Mouse (Mus musculus): ENCODE measurements around the gene Vmn1r228. TPM values are rescaled to one million over a fixed set of nuclear protein-coding genes. Genes with fewer than 3 reads are reported as not detected.

The Vmn1r228 gene
- not detected in 2 replicates for polyA plus RNA-seq (2015; fragmentation: Nextera tagmentation; extraction: Ambion mirVana)

DNA sequence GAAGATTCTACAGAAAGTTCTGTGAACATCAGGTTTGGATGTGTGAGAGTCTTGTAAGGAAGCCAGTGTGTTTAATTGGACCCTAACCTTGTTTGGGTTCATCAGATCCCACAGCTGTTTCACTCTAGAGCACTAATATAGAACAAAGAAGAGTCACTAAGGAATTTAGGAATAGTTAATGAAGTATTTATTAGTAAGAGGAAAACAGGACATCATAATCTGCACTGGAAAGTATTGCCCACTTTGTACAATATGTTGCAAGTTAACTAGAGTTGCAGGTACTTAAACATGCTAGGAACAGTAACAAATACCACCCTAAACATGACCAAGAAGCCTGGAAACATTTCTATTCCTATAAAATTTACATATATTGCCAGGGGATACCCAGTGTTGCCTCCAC lies at the start of gene Vmn1r228:
Gene Vmn1r228, minus strand, starts transcription at position 101 of the 400 bp plus-strand sequence.

DNA sequence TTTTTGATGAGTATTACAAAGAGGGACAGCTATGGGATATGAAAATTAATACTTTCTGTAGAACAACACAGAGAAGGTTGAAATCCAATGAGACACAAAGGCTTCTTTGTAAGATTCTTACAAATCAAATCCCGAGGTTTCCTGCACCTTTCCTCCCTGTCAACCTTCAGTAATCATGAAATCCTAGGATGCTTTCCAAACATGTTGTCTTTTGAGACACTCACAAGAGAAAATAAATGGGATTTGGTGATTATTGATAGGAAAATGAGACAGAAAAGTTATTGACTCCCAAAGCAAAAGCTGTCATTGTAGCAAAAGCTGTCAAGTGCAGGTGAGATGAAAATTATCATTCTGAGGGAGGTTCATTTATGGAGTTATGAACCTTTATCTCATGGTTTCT lies 25.3 kb upstream of the Vmn1r228 start, which contains the start of gene Vmn1r229:
Gene Vmn1r229, plus strand, starts transcription at position 301 of the 400 bp plus-strand sequence.

DNA sequence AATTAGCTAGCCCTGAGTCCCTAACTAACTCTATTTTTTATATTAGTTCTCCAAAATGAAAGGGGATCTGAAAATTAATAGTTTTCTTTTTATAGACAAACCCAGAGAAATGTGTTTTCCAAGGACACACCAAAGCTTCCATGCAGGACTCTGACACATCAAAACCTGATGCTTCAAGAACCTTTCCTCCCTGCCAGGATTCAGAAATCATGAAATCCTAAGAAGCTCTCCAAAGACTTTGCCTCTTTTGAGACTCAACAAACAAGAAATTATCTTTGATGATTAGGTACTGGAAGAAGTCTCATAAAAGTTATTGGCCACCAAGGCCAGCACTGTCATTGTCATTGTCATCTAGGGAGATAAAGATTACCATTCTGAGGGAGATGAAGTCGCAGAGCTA lies 56.4 kb downstream of the Vmn1r228 start, which contains the start of gene Vmn1r227:
Gene Vmn1r227, plus strand, starts transcription at position 301 of the 400 bp plus-strand sequence.

Other genes starting within 250 kb of the Vmn1r228 start
- gene Vmn2r109, start 221.4 kb downstream of the Vmn1r228 start, polyA plus RNA-seq (2015; fragmentation: Nextera tagmentation; extraction: Ambion mirVana) = not detected in 2 replicates
- not detected in 2 replicates for gene Vmn2r110, start 189.7 kb downstream of the Vmn1r228 start, polyA plus RNA-seq (2015; fragmentation: Nextera tagmentation; extraction: Ambion mirVana)
- not detected in 2 replicates for gene Fpr-rs3, start 161.3 kb downstream of the Vmn1r228 start, polyA plus RNA-seq (2015; fragmentation: Nextera tagmentation; extraction: Ambion mirVana)
- gene Vmn1r226, start 103.3 kb downstream of the Vmn1r228 start, polyA plus RNA-seq (2015; fragmentation: Nextera tagmentation; extraction: Ambion mirVana) = not detected in 2 replicates
- not detected in 2 replicates for gene Vmn1r227, start 56.3 kb downstream of the Vmn1r228 start, polyA plus RNA-seq (2015; fragmentation: Nextera tagmentation; extraction: Ambion mirVana)
- not detected in 2 replicates for gene Vmn1r229, start 25.4 kb upstream of the Vmn1r228 start, polyA plus RNA-seq (2015; fragmentation: Nextera tagmentation; extraction: Ambion mirVana)
- gene Vmn1r230, start 54.3 kb upstream of the Vmn1r228 start, polyA plus RNA-seq (2015; fragmentation: Nextera tagmentation; extraction: Ambion mirVana) = not detected in 2 replicates
- gene Vmn1r231, start 118.9 kb upstream of the Vmn1r228 start, polyA plus RNA-seq (2015; fragmentation: Nextera tagmentation; extraction: Ambion mirVana) = not detected in 2 replicates
- not detected in 2 replicates for gene Vmn1r232, start 133.6 kb upstream of the Vmn1r228 start, polyA plus RNA-seq (2015; fragmentation: Nextera tagmentation; extraction: Ambion mirVana)
- gene Ppp2r1a, start 159.2 kb upstream of the Vmn1r228 start, polyA plus RNA-seq (2015; fragmentation: Nextera tagmentation; extraction: Ambion mirVana) = 167 and 189 TPM in 2 replicates
- not detected in 2 replicates for gene Vmn1r233, start 210.3 kb upstream of the Vmn1r228 start, polyA plus RNA-seq (2015; fragmentation: Nextera tagmentation; extraction: Ambion mirVana)
- 5.3 and 6.6 TPM in 2 replicates for gene Zfp160, start 222.7 kb upstream of the Vmn1r228 start, polyA plus RNA-seq (2015; fragmentation: Nextera tagmentation; extraction: Ambion mirVana)

Data from skeletal muscle tissue, postnatal 0 days (tissue).